Mouse (Mus musculus): ENCODE results near the gene Ddx55. TPM values are rescaled to one million over a fixed set of nuclear protein-coding genes. Genes with fewer than 3 reads are reported as not detected.

The Ddx55 gene
- polyA plus RNA-seq, 1 experiment from 2014 or later: 11.2 TPM

GRCm38 (mm10) chr5:124521588-124521987 is 31.1 kb upstream of the Ddx55 start:
- Histone ChIP-seq H3K9ac (ENCODE audit: low read length) (no peak overlapping the region), H3K36me3 (ENCODE audit: control insufficient read depth, insufficient read depth, low read length) (peaks cover 18% of the 10 kb centered on the region), H3K4me3 (ENCODE audit: low read length) (no peak overlapping the region), H3K27ac (ENCODE audit: low read length) (no peak overlapping the region), H3K4me1 (replicated peaks; ENCODE audit: control insufficient read depth, insufficient read depth, low read length) (no peaks in the 10 kb centered on the region), H3K27me3 (ENCODE audit: control insufficient read depth, insufficient read depth, low read depth, low read length) (no peaks in the 10 kb centered on the region), H3K9me3 (ENCODE audit: control insufficient read depth, low read length) (no peaks in the 10 kb centered on the region), H3K4me2 (ENCODE audit: low read depth, low read length) (no peak overlapping the region)
- 83% methylated on average over 4 of the region's 4 CpGs for WGBS
- ATAC-seq (ENCODE audit: low read depth): no peak

- Histone ChIP-seq H3K4me2 (ENCODE audit: low read depth, low read length) (no peak overlapping the region), H3K4me3 (ENCODE audit: low read length) (no peak overlapping the region), H3K36me3 (ENCODE audit: control insufficient read depth, insufficient read depth, low read length) (peaks cover 14% of the 10 kb centered on the region), H3K9ac (ENCODE audit: low read length) (no peak overlapping the region), H3K27me3 (ENCODE audit: control insufficient read depth, insufficient read depth, low read depth, low read length) (no peaks in the 10 kb centered on the region), H3K9me3 (ENCODE audit: control insufficient read depth, low read length) (no peaks in the 10 kb centered on the region), H3K4me1 (replicated peaks; ENCODE audit: control insufficient read depth, insufficient read depth, low read length) (peaks cover under 1% of the 10 kb centered on the region; the same call in 1 of the 2 replicates), H3K27ac (ENCODE audit: low read length) (no peak overlapping the region)
- no peak for ATAC-seq (ENCODE audit: low read depth)
- WGBS: 96% methylated on average over 8 of the region's 8 CpGs
Measured at GRCm38 (mm10) chr5:124523032-124523431, 29.6 kb upstream of the Ddx55 start.

- no peak overlapping the region for H3K4me3 ChIP-seq (ENCODE audit: low read length)
- ATAC-seq (ENCODE audit: low read depth): no peak
- H3K9ac ChIP-seq (ENCODE audit: low read length): no peak overlapping the region
- H3K27ac ChIP-seq (ENCODE audit: low read length): no peak overlapping the region
- peaks cover 19% of the 10 kb centered on the region for H3K4me1 ChIP-seq (replicated peaks; ENCODE audit: control insufficient read depth, insufficient read depth, low read length)
- no peak overlapping the region for H3K4me2 ChIP-seq (ENCODE audit: low read depth, low read length)
- no peaks in the 10 kb centered on the region for H3K9me3 ChIP-seq (ENCODE audit: control insufficient read depth, low read length)
- peaks cover 9% of the 10 kb centered on the region for H3K36me3 ChIP-seq (ENCODE audit: control insufficient read depth, insufficient read depth, low read length)
- WGBS: 93% methylated on average over 5 of the region's 5 CpGs
- H3K27me3 ChIP-seq (ENCODE audit: control insufficient read depth, insufficient read depth, low read depth, low read length): no peaks in the 10 kb centered on the region
Measured at GRCm38 (mm10) chr5:124524943-124525342, 27.7 kb upstream of the Ddx55 start.

GRCm38 (mm10) chr5:124528351-124528750 is 24.3 kb upstream of the Ddx55 start:
- H3K9ac ChIP-seq (ENCODE audit: low read length): peak overlapping the region; percentile 62; the same call in 1 of the 2 replicates
- no peaks in the 10 kb centered on the region for H3K27me3 ChIP-seq (ENCODE audit: control insufficient read depth, insufficient read depth, low read depth, low read length)
- H3K4me2 ChIP-seq (ENCODE audit: low read depth, low read length): peak overlapping the region; percentile 95
- H3K4me3 ChIP-seq (ENCODE audit: low read length): no peak overlapping the region
- peak overlapping the region; percentile 70; the same call in 1 of the 2 replicates for H3K27ac ChIP-seq (ENCODE audit: low read length)
- peaks cover 2% of the 10 kb centered on the region for H3K36me3 ChIP-seq (ENCODE audit: control insufficient read depth, insufficient read depth, low read length)
- no peak for ATAC-seq (ENCODE audit: low read depth)
- no peaks in the 10 kb centered on the region for H3K9me3 ChIP-seq (ENCODE audit: control insufficient read depth, low read length)
- 63% methylated on average over 4 of the region's 4 CpGs for WGBS
- peaks cover 35% of the 10 kb centered on the region for H3K4me1 ChIP-seq (replicated peaks; ENCODE audit: control insufficient read depth, insufficient read depth, low read length)

GRCm38 (mm10) chr5:124528791-124529190 is 23.9 kb upstream of the Ddx55 start:
- H3K4me1 ChIP-seq (replicated peaks; ENCODE audit: control insufficient read depth, insufficient read depth, low read length): peaks cover 35% of the 10 kb centered on the region
- H3K27ac ChIP-seq (ENCODE audit: low read length): peak overlapping the region; percentile 70
- H3K36me3 ChIP-seq (ENCODE audit: control insufficient read depth, insufficient read depth, low read length): no peaks in the 10 kb centered on the region
- WGBS: 17% methylated on average over 9 of the region's 9 CpGs
- peak overlapping the region; percentile 62 for H3K9ac ChIP-seq (ENCODE audit: low read length)
- H3K27me3 ChIP-seq (ENCODE audit: control insufficient read depth, insufficient read depth, low read depth, low read length): no peaks in the 10 kb centered on the region
- H3K4me3 ChIP-seq (ENCODE audit: low read length): peak overlapping the region; percentile 87
- H3K4me2 ChIP-seq (ENCODE audit: low read depth, low read length): peak overlapping the region; percentile 95
- no peaks in the 10 kb centered on the region for H3K9me3 ChIP-seq (ENCODE audit: control insufficient read depth, low read length)
- ATAC-seq (ENCODE audit: low read depth): no peak

- Histone ChIP-seq H3K27me3 (ENCODE audit: control insufficient read depth, insufficient read depth, low read depth, low read length) (no peaks in the 10 kb centered on the region), H3K9ac (ENCODE audit: low read length) (peak overlapping the region; percentile 62), H3K36me3 (ENCODE audit: control insufficient read depth, insufficient read depth, low read length) (no peaks in the 10 kb centered on the region), H3K4me3 (ENCODE audit: low read length) (peak overlapping the region; percentile 87), H3K4me1 (replicated peaks; ENCODE audit: control insufficient read depth, insufficient read depth, low read length) (peaks cover 35% of the 10 kb centered on the region), H3K9me3 (ENCODE audit: control insufficient read depth, low read length) (no peaks in the 10 kb centered on the region), H3K4me2 (ENCODE audit: low read depth, low read length) (peak overlapping the region; percentile 95), H3K27ac (ENCODE audit: low read length) (peak overlapping the region; percentile 70)
- WGBS: 17% methylated on average over 8 of the region's 8 CpGs
- ATAC-seq (ENCODE audit: low read depth): no peak
Measured at GRCm38 (mm10) chr5:124529191-124529651, 23.4 kb upstream of the Ddx55 start.

GRCm38 (mm10) chr5:124529697-124530096 is 23.0 kb upstream of the Ddx55 start:
- H3K9ac ChIP-seq (ENCODE audit: low read length): peak overlapping the region; percentile 86
- peak overlapping the region; percentile 87 for H3K4me3 ChIP-seq (ENCODE audit: low read length)
- H3K36me3 ChIP-seq (ENCODE audit: control insufficient read depth, insufficient read depth, low read length): no peaks in the 10 kb centered on the region
- H3K4me1 ChIP-seq (replicated peaks; ENCODE audit: control insufficient read depth, insufficient read depth, low read length): peaks cover 35% of the 10 kb centered on the region
- no peaks in the 10 kb centered on the region for H3K27me3 ChIP-seq (ENCODE audit: control insufficient read depth, insufficient read depth, low read depth, low read length)
- H3K9me3 ChIP-seq (ENCODE audit: control insufficient read depth, low read length): no peaks in the 10 kb centered on the region
- H3K4me2 ChIP-seq (ENCODE audit: low read depth, low read length): peak overlapping the region; percentile 95
- WGBS: 42% methylated on average over 8 of the region's 8 CpGs
- ATAC-seq (ENCODE audit: low read depth): no peak
- H3K27ac ChIP-seq (ENCODE audit: low read length): peak overlapping the region; percentile 70; the same call in 1 of the 2 replicates

GRCm38 (mm10) chr5:124530655-124531582 is 21.7 kb upstream of the Ddx55 start, which contains the start of gene Rilpl1:
Rilpl1 (minus strand) TSS chr5:124531391.
- WGBS: under 1% methylated on average over 92 of the region's 96 CpGs
- Histone ChIP-seq H3K4me1 (replicated peaks; ENCODE audit: control insufficient read depth, insufficient read depth, low read length) (peaks cover 35% of the 10 kb centered on the region), H3K4me2 (ENCODE audit: low read depth, low read length) (peak within 1 kb of the TSS; percentile 95), H3K9ac (ENCODE audit: low read length) (peak within 1 kb of the TSS; percentile 86), H3K4me3 (ENCODE audit: low read length) (peak within 1 kb of the TSS; percentile 87), H3K36me3 (ENCODE audit: control insufficient read depth, insufficient read depth, low read length) (no peaks in the 10 kb centered on the region), H3K27ac (ENCODE audit: low read length) (peak within 1 kb of the TSS; percentile 88), H3K9me3 (ENCODE audit: control insufficient read depth, low read length) (no peaks in the 10 kb centered on the region), H3K27me3 (ENCODE audit: control insufficient read depth, insufficient read depth, low read depth, low read length) (no peaks in the 10 kb centered on the region)
- ATAC-seq (ENCODE audit: low read depth): peak; percentile 93

GRCm38 (mm10) chr5:124531583-124531930 is 21.1 kb upstream of the Ddx55 start:
- H3K27ac ChIP-seq (ENCODE audit: low read length): peak overlapping the region; percentile 88
- 13% methylated on average over 14 of the region's 14 CpGs for WGBS
- H3K9ac ChIP-seq (ENCODE audit: low read length): peak overlapping the region; percentile 86
- no peaks in the 10 kb centered on the region for H3K9me3 ChIP-seq (ENCODE audit: control insufficient read depth, low read length)
- no peaks in the 10 kb centered on the region for H3K36me3 ChIP-seq (ENCODE audit: control insufficient read depth, insufficient read depth, low read length)
- peak overlapping the region; percentile 95 for H3K4me2 ChIP-seq (ENCODE audit: low read depth, low read length)
- peak; percentile 23 for ATAC-seq (ENCODE audit: low read depth)
- H3K4me3 ChIP-seq (ENCODE audit: low read length): peak overlapping the region; percentile 87
- H3K4me1 ChIP-seq (replicated peaks; ENCODE audit: control insufficient read depth, insufficient read depth, low read length): peaks cover 36% of the 10 kb centered on the region
- H3K27me3 ChIP-seq (ENCODE audit: control insufficient read depth, insufficient read depth, low read depth, low read length): no peaks in the 10 kb centered on the region

All from lung, embryonic 16.5 days (tissue).